Mouse (Mus musculus) CD8-positive naive resting alpha-beta T cell, adult 2 months (primary cell): Measurements from ENCODE around the gene Fhod1.

ENCODE experiments used
- DNase-seq, 2 experiments: peaks; one replicate each; pipeline ENCODE4 v3.0.0; 2022; ENCODE audit warnings: low read depth in 2 of 2, low spot score in 2 of 2

Fhod1 gene

GRCm38 (mm10) chr8:105318662-105319190 is 29.0 kb downstream of the Fhod1 start:
- DNase-seq, result no peak

GRCm38 (mm10) chr8:105317941-105318340 is 29.8 kb downstream of the Fhod1 start:
- DNase-seq, result no peak

GRCm38 (mm10) chr8:105315073-105315769 is 32.5 kb downstream of the Fhod1 start:
- no peak for DNase-seq

GRCm38 (mm10) chr8:105313622-105314402 is 33.9 kb downstream of the Fhod1 start:
- DNase-seq, result no peak

GRCm38 (mm10) chr8:105312891-105313481 is 34.8 kb downstream of the Fhod1 start:
- no peak for DNase-seq

- DNase-seq, result no peak
Measured at GRCm38 (mm10) chr8:105311718-105312117, 36.0 kb downstream of the Fhod1 start.

GRCm38 (mm10) chr8:105310118-105310517 is 37.6 kb downstream of the Fhod1 start:
- no peak for DNase-seq

DNA sequence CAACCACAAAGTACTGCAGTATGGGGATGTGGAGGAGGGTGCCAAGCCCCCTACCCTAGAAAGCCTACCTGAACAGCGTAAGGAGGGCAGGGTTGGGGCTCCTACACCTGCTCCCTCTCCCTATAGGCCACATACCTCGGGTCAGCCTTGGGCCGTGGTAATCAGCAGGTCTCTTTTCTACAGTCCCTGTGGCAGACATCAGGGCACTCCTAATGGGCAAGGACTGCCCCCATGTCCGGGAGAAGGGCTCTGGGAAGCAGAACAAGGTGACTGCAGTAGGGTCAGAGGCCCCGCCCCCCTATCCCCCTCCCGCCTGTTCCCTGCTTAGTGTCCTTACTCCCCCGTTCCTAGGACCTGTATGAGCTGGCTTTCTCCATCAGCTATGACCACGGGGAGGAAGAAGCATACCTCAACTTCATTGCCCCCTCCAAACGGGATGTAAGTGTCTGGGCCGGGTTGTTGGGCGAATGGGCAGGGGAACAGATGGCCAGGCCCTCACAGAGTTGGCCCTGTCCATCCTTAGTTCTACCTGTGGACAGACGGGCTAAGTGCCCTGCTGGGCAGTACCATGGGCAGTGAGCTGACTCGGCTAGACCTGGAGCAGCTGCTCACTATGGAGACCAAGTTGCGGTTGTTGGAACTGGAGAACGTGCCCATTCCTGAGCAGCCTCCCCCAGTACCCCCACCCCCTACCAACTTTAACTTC is 38.5 kb downstream of the Fhod1 start:
- no peak for DNase-seq

DNA sequence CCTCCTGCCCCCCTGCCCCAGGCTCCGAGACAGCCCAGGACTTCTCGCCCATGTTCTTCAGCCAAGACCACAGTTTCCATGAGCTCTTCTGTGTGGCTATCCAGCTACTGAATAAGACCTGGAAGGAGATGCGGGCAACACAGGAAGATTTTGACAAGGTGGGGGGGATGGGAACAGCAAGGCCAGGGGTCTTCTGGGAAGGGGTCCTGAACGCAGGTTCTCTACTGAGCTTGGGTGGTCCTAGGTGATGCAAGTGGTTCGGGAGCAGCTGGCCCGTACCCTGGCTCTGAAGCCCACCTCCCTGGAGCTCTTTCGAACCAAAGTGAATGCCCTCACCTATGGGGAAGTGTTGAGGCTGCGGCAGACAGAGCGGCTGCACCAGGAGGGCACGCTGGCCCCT is 39.3 kb downstream of the Fhod1 start:
- DNase-seq, result no peak

GRCm38 (mm10) chr8:105307670-105308069 is 40.1 kb downstream of the Fhod1 start:
- DNase-seq, result no peak

DNA sequence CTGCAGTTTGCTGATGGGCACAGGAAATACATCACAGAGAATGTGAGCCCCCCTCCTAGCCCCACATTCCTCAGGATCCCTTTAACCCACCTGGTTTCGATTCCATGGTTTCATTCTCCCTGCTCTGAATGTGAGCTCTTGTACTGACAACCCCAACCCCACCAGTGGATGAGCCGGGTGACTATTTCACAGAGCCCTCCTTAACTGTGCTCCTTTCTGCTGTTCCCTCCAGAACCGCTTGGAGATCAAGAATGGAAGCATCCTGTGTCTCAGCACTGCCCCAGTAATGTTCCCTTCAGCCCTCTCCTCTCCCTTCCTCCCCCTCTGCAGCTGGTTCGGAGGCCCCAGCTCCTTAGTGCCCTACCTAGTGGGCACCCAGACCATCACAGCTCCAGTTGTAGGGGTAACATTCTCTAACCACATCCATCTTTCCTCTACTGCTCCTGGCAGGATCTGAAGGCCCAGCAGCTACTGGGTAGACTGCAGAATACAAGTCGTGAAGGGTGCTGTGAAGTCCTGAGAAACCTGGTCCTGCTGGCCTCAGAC is 41.5 kb downstream of the Fhod1 start:
- DNase-seq, result no peak

GRCm38 (mm10) chr8:105305211-105306145 is 42.3 kb downstream of the Fhod1 start, which contains the start of gene Elmo3:
Gene Elmo3 (plus strand): TSS chr8:105305601.
- DNase-seq, result no peak

- no peak for DNase-seq
Measured at GRCm38 (mm10) chr8:105304325-105305210, 43.2 kb downstream of the Fhod1 start.

DNA sequence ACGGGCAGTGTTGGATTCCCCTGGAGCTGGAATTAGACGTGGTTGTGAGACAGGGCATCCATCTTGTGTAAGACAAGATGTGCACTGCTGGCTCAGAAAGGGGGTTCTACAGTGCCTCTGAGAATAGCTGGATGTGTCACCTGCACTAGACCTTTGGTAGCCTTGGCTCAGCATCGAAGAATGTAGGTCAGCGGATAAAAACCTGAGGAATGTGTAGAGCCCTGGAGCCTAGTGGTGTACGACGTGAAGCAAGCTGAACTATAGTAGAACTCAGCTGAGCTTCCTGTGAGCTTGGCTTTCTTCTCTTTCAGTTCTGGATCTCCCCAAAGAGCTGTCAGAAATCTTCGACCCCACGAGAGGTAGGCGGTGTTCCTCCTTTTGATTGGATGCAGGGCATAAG is 43.9 kb downstream of the Fhod1 start:
- no peak for DNase-seq

- no peak for DNase-seq
Measured at GRCm38 (mm10) chr8:105303396-105303795, 44.4 kb downstream of the Fhod1 start.

DNA sequence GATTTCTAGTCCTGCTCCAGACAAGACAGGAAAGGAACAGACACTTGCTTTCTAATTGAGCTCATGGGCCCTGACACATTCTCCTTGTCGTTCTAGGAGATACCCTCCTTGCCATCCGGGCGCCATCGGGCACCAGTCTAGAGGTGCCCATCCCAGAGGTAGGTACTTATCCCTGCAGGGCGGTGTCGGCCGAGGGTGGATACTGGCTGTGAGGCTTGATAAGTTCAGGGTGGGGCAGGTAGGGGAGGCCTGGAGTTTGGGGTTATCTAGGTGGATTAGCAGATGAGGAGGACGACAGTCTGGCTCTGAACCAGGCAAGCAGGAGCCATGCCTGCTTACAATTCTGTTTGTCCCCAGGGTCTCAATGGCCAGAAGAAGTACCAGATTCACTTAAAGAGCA is 47.8 kb downstream of the Fhod1 start:
- no peak for DNase-seq

DNA sequence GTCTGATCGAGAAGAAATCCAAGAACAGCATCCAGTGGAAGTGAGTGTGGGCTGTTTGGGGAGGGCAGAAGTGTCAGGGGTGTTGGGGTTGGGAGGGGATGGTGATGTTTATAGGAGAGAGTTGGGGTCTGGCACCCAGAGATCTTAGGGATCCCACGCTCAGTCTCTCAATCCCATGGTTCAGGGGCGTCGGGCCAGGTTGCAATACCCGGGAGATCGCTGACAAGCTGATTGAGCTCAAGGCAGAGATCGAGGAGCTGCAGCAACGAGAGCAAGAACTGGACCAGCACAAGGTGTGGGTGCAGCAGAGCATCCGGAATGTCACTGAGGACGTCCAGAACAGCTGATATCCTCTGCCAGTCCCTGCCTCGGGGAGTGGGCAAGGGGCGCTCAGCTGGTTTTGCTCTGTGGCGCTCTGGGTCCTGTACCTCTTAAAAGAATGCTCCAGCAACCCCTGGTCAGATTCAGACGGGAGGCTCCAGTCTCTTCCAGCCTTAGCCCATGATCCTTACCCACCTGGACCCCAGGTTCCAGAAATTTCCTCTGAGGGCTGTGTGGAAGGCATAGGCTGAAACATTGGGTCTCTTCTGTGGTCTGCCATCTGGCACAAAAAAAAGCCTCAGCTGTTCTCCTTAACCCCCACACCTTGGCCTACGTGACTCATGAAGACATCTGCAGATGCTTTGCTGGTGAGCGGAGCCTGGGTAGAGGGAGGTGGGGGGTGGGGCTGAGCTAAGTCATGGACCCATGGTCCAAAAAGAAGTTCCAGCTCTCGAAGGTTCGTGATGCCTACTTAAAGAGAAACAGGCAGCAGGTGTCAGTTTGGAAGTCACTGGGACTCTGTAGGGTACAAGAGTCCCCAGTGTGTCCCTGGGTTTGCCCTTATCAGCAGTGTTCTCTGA is 49.2 kb downstream of the Fhod1 start:
- DNase-seq, result no peak
